Mouse (Mus musculus): ENCODE results near the gene Tnfsf13b.

The Tnfsf13b gene

GRCm38 (mm10) chr8:10006156-10006985, at the start of gene Tnfsf13b:
Gene Tnfsf13b (plus strand): TSS chr8:10006467.
- DNase-seq: peak; percentile 61 to 73

DNA sequence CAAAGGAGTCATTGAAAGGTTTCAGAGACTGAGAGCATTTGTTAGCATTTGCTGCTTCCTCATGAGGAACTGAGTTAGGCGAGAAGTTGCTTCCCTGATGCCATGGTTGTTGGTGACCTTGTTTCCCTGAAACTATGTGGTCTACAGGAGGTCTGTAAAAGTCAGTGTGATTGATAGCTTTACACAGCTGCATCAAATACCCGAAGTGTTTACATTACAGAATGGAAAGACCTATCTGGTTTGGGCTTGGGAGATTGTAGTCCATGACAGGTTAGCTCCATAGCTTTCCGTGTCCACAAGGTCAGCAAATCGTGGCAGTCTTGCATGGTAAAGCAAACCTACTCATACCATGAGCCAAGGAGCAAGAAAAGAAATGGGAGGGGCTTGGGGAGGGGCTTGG, 47.9 kb upstream of the Tnfsf13b start:
- no peak for DNase-seq

GRCm38 (mm10) chr8:9959919-9960318, 46.3 kb upstream of the Tnfsf13b start:
- DNase-seq: no peak

GRCm38 (mm10) chr8:9971866-9972265, 34.4 kb upstream of the Tnfsf13b start:
- no peak for DNase-seq

- DNase-seq: no peak
These were observed 31.0 kb upstream of the Tnfsf13b start for GRCm38 (mm10) chr8:9975276-9975675.

GRCm38 (mm10) chr8:9975898-9976611, 30.2 kb upstream of the Tnfsf13b start:
- peak; percentile 98 to 99 for DNase-seq

DNA sequence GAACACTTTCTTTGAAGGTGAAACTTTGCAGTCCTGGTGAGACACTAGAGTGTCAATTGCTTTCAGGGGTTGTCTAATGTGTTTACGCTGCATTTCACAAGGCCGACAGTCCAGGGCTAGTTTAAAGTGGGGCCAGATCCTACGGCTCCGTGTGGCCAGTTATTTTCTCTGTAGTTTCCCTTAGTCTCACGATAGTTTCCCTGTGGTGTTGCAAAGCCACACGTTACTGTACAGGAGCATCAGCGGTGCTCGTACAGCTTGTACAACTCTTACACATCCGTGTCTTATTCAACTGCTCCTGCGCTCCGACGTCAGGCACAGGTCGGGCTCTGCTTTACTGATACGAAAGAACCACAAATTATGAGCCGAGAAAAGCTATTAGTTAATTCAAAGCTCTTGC, 29.3 kb upstream of the Tnfsf13b start:
- peak; percentile 9 to 35 for DNase-seq

GRCm38 (mm10) chr8:9977573-9978314, 28.5 kb upstream of the Tnfsf13b start, which contains the start of the genes Lig4 and Abhd13:
Gene Lig4 (minus strand): TSS chr8:9977686.
Gene Abhd13 (plus strand): TSS chr8:9977707.
- DNase-seq: peak; percentile 98 to 99

GRCm38 (mm10) chr8:9978475-9979230, 27.6 kb upstream of the Tnfsf13b start:
- DNase-seq: peak in 1 of 2 experiments; percentile 18

GRCm38 (mm10) chr8:9979746-9980145, 26.5 kb upstream of the Tnfsf13b start:
- no peak for DNase-seq

- DNase-seq: no peak
These were observed 26.1 kb upstream of the Tnfsf13b start for GRCm38 (mm10) chr8:9980188-9980587.

GRCm38 (mm10) chr8:10004115-10004514, 2.2 kb upstream of the Tnfsf13b start:
- no peak for DNase-seq

- peak; percentile 64 to 70 for DNase-seq
These were observed 856 bp downstream of the Tnfsf13b start for GRCm38 (mm10) chr8:10006986-10007659.

DNA sequence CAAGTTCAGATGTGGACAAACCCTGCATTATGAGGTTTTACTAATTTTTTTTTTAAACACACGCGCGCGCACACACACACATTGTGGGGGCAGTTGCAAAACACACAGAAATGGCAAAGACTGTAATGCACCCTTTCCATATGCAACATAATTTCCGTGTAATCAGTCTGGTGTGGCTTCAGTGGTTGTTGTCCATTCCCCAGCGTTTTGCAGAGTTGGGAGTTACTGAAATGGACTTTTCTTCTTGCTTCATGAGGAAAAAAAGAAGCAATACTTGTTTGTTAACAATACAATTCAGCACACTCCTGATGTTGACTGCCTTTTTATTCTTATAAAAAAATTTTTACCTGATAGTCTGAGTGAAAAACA, 1.4 kb downstream of the Tnfsf13b start:
- no peak for DNase-seq

DNA sequence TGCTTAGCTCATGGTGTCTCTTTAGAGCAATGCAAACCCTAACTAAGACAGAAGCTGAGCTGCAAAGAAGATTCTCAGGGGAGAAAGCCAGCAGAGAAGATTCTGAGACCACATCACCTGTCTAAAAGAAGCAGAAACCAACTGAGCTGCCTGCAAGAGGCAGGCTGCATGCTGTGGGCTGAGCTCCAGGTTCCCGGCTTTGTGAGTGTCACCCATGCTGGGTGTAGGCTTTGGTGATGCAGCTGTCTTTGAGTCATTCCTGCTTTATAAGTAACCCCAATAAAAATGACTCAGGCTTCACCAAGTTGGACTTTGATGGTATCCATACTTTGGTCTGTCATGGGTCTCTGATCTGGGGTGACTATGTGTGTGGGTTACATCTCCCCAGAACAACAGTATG, 10.0 kb downstream of the Tnfsf13b start:
- DNase-seq: no peak

DNA sequence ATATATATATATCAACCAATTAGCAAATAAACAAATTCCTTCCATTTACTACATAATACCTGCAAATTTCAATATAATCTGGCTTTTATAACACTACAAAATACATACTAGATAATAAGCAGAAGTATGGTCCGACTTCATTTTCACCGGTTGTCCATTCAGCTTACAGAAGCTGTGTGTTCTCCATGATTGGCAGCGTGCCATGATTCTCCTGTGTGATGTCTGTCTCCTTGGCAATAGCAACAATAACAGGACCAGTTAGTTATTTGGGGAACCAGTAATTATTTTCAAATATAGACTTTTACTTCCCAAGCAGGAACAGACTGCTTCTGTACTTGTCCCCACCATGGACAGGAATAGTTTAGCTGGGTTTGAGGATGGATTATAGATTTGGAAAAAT, 11.0 kb downstream of the Tnfsf13b start:
- peak in 1 of 2 experiments; percentile 31 for DNase-seq

- no peak for DNase-seq
These were observed 24.2 kb downstream of the Tnfsf13b start for GRCm38 (mm10) chr8:10030320-10031060.

GRCm38 (mm10) chr8:10031177-10031576, 24.9 kb downstream of the Tnfsf13b start:
- no peak for DNase-seq

DNA sequence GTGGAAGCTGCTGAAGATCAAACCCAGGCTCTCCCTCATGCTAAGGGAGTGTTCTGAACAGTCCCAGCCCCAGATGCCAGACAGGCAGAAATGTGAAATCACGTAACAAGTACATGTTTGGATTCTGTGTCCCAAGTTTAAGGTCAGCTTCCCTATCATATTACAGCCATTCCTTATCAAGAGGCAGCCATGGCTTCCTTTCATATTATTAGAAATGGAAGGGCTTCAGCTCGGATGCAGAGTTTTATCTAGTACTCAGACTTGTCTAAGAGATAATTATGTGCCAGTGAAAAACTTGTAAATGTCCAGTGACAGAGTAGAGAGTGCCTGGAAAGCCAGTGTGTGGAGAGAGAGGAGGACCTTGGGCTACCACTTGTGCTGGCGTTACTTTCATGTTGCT, 34.6 kb downstream of the Tnfsf13b start:
- no peak for DNase-seq

DNA sequence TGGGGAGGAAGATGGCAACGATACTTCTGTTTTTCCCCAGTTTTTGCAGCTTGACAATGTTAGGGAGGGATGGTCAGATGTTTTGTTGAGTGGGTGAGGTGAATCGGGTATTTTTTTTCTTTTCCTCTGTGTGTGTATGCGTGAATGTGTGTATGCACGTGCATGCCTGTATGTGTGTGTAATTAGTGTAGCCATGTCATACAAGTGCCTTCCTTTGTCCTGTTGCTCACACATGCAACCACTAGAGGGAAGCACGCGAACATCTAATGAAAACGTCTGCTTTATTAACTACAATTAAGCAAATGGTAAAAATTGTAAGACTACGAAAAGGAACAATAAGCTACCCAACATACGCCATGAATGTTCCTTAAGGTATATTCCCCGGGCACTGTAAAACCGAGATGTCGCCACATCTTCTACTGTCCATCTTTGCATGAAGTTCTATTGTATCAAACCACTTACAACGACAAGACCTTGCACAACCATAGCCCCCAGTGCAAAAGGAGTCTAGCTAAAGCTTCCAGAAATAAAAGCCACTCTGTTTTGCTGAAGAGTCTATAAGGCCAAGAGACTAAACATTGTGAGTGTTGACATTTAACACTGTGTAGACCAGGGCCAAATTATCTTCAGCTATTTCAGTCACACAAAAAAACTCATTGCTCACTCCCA, 37.7 kb downstream of the Tnfsf13b start:
- DNase-seq: peak; percentile 66 to 68

GRCm38 (mm10) chr8:10045743-10046142, 39.5 kb downstream of the Tnfsf13b start:
- DNase-seq: no peak
